Mouse (Mus musculus) liver, embryonic 14.5 days (tissue): ENCODE measurements around the gene H2-DMa.

Source experiments
- CTCF ChIP-seq: IDR thresholded peaks from 2 replicates; pipeline ENCODE4 v1.5.1; 2016; ENCODE audit warnings: antibody characterized with exemption, low read depth, control low read depth
- EP300 ChIP-seq: IDR thresholded peaks from 2 replicates; pipeline ENCODE4 v1.6.1; 2016; ENCODE audit warnings: antibody characterized with exemption, low read depth

DNA sequence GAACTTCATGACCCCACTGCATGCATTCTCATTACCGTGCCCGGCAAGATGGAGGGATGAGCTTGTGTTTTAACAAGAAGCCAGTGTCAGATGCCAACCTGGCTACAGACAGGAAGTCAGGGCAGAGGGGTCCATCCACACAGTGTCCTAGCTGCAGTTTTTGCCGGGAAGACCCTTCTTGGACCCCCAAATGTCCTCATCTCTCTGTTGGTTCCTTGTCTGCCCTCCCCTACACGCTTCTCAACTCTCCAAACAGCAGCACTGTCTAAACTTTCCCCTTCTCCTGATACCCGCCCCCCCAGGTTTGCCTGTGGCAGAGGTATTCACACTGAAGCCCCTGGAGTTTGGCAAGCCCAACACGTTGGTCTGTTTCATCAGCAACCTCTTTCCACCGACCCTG lies 18.3 kb downstream of the H2-DMa start:
- TF ChIP-seq CTCF (no peak), EP300 (no peak)
